Mouse (Mus musculus) limb, embryonic 12.5 days (tissue): ENCODE data around the gene Isx. TPM values are rescaled to one million over a fixed set of nuclear protein-coding genes. Genes with fewer than 3 reads are reported as not detected.

Experiments
- ATAC-seq: fragments of 200-750 bp; cut with Nextera tagmentation; 2 replicates; pipeline ENCODE4 v1.8.0; 2017; ENCODE audit warnings: low read depth, moderate TSS enrichment; ENCODE audit not compliant: insufficient number of reproducible peaks, insufficient read depth, low FRiP score, low TSS enrichment
- H3K27ac ChIP-seq: fragments of 300-500 bp; sonication (generic); 2 replicates; pipeline ENCODE4 v1.5.1; 2016; ENCODE audit warnings: mild to moderate bottlenecking, moderate library complexity
- H3K27me3 ChIP-seq: fragments of 300-500 bp; sonication (generic); 2 replicates; pipeline ENCODE4 v1.6.1; 2016; ENCODE audit warnings: mild to moderate bottlenecking, moderate library complexity
- H3K36me3 ChIP-seq: fragments of 300-500 bp; sonication (generic); 2 replicates; pipeline ENCODE4 v1.6.1; 2016; ENCODE audit warnings: mild to moderate bottlenecking, moderate library complexity
- H3K4me1 ChIP-seq: fragments of 300-500 bp; sonication (generic); replicated peaks from 2 replicates; pipeline ENCODE4 v1.6.1; 2016
- H3K4me2 ChIP-seq: fragments of 300-500 bp; sonication (generic); 2 replicates; pipeline ENCODE4 v1.6.1; 2016; ENCODE audit warnings: mild to moderate bottlenecking, moderate library complexity
- H3K4me3 ChIP-seq: fragments of 300-500 bp; sonication (generic); replicated peaks from 2 replicates; pipeline ENCODE4 v1.5.1; 2016; ENCODE audit warnings: mild to moderate bottlenecking
- H3K9ac ChIP-seq: fragments of 300-500 bp; sonication (generic); replicated peaks from 2 replicates; pipeline ENCODE4 v1.6.1; 2016; ENCODE audit warnings: mild to moderate bottlenecking, moderate library complexity
- H3K9me3 ChIP-seq: fragments of 300-500 bp; sonication (generic); 2 replicates; pipeline ENCODE4 v1.6.1; 2016; ENCODE audit warnings: mild to moderate bottlenecking, moderate library complexity
- WGBS: fragments of 180-500 bp; shearing (Covaris S2); methylation state at CpG from one replicate; pipeline ENCODE4 v1.1.7; 2016; 5-methylcytosine and 5-hydroxymethylcytosine counted together
- polyA plus RNA-seq: library from polyadenylated mRNA; unstranded; fragments of >200 nt; fragmentation: Nextera tagmentation; extraction: Ambion mirVana; gene quantifications from 2 replicates; pipeline ENCODE4 v1.2.1, GENCODE M21; 2016

Gene Isx
- polyA plus RNA-seq, 1 experiment from 2014 or later, result not detected

DNA sequence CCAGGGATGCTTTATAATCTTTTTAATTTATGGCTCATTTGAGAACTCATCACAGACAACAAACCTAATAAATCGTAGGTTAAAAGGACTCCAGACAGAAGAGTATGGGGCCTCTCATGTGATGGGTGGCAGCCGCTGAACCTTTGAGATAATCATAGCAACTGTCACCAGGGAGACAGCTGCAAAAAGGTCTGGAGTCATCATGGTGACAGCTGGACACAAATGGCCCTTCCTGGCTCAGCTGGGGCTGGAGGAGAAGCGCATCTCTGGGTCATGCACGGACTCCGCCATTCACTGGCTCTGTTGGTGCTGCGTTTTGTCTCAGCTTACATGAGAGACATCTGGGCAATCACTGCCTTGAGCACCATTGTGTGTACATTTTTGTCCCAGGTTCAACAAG, 12.5 kb upstream of the Isx start:
- no peak for ATAC-seq
- Histone ChIP-seq H3K27ac (no peak overlapping the region), H3K4me3 (no peak overlapping the region), H3K4me2 (no peak overlapping the region), H3K36me3 (no peaks in the 10 kb centered on the region), H3K4me1 (no peaks in the 10 kb centered on the region), H3K9ac (no peak overlapping the region), H3K9me3 (no peaks in the 10 kb centered on the region), H3K27me3 (no peaks in the 10 kb centered on the region)
- WGBS, result 76% methylated on average over 6 of the region's 6 CpGs

DNA sequence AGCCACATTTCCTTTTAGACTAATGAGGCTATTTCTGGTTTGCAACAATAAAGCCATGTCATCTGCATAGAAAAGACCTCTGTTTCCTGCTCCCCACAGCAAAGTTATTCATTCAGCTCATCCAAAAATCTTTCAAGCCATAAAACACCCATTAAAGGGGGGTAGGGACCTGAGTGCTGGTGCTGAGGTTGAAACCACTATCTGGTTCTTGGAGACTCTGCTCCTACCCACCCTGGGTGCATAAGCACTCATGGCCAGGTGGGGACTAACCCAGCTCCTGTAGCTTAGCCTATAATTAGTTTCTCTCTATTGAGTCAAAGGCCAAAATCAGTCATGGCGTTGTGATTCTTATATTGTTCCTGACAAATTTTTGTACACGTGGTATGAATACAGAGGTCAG, 10.4 kb upstream of the Isx start:
- no peak for ATAC-seq
- 85% methylated on average over 2 of the region's 2 CpGs for whole genome bisulfite sequencing
- no peaks in the 10 kb centered on the region for H3K36me3 ChIP-seq
- H3K4me3 ChIP-seq, result no peak overlapping the region
- H3K9ac ChIP-seq, result no peak overlapping the region
- no peaks in the 10 kb centered on the region for H3K27me3 ChIP-seq
- H3K9me3 ChIP-seq, result no peaks in the 10 kb centered on the region
- no peak overlapping the region for H3K4me2 ChIP-seq
- no peak overlapping the region for H3K27ac ChIP-seq
- no peaks in the 10 kb centered on the region for H3K4me1 ChIP-seq

DNA sequence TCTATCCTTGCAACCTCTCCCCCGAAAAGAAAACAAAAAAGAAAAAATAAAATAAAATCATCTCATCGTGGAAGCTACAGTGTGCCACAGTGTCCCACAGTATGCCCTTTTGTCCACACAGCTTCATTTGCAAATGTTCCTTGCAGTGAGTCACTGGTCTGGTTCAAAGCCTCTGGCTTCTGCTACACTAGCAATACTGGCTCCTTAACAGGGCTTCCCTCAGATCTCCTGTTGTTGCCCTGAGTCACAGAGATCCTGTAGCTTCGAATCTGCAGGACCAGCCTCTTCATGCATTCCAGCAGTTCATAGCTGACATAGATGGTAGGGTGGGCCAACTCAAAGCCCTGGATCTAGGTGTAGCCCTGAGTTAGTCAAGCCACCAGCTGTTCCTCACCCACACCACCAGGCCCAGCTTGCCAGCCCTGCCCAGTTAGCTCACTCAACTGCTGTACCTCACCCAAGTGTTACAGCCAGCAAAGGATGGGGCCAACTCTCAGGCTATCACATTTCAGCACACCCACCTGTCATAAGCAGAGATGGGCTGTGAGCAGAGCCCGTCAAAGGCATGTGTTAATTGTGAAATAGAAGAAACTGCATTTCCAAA, 2.5 kb upstream of the Isx start:
- Histone ChIP-seq H3K27ac (no peak overlapping the region), H3K27me3 (no peaks in the 10 kb centered on the region), H3K4me3 (no peak overlapping the region), H3K4me2 (no peak overlapping the region), H3K9me3 (no peaks in the 10 kb centered on the region), H3K36me3 (no peaks in the 10 kb centered on the region), H3K4me1 (peaks cover 7% of the 10 kb centered on the region; the same call in 1 of the 2 replicates), H3K9ac (no peak overlapping the region)
- 82% methylated on average over 4 of the region's 4 CpGs for WGBS
- ATAC-seq, result no peak

DNA sequence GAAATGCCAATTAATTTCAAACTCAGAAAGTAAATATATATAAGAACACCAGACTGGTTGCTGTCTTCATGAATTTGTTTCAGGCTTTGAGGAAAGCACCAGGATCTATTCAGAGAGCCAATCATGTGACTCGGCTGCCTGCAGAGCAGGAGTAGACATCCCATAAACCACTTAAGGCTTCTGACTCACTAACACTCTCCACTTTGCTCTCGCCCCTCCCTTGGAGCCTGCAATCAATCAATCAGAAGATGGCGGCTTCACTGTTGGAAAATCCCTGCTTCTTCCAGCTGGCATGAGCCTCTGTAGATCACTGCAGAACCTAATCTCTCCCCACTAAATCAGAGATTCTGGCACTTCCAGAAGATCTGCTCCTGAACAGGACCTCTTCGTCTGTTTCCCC, 1.3 kb upstream of the Isx start:
- H3K4me1 ChIP-seq, result peaks cover 7% of the 10 kb centered on the region; the same call in 1 of the 2 replicates
- no peak overlapping the region for H3K27ac ChIP-seq
- ATAC-seq, result no peak
- no peak overlapping the region for H3K4me3 ChIP-seq
- H3K4me2 ChIP-seq, result peak overlapping the region; percentile 10
- H3K36me3 ChIP-seq, result no peaks in the 10 kb centered on the region
- H3K9me3 ChIP-seq, result no peaks in the 10 kb centered on the region
- no peak overlapping the region for H3K9ac ChIP-seq
- WGBS, result 9% methylated on average over 4 of the region's 4 CpGs
- H3K27me3 ChIP-seq, result no peaks in the 10 kb centered on the region

DNA sequence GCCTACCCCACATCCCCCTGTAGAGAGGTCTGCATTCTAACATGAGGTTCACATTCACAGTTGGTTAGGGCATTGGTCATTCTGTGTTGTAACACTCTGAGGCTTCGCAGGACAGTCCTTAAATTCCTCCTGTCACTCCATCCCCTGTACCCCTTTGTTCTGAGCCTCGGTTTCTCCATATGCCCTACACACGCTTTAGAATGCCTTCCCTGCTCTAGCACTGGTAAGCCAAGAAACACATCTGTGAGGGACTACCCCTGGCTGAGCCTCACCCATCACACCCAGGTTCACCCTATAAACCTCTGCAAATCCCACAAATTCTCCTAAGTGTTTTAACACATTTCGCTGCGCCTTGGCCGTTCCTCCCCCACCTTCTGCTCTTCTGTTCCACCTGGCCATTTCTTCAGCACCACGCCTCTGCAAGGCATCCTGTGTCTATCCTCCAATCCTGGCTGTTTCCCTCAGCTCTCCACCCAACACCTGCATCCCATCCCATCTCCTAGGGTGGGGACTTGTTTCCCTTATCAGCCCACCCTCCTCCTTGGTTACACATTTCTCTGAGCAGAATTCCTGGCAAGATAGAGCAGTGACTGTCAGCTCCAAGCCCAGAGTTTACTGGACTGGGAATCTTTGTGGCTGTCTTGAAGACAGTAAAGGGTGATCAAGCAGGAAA, 686 bp upstream of the Isx start:
- Histone ChIP-seq H3K27ac (no peak overlapping the region), H3K4me2 (no peak overlapping the region), H3K4me3 (no peak overlapping the region), H3K36me3 (no peaks in the 10 kb centered on the region), H3K4me1 (peaks cover 7% of the 10 kb centered on the region; the same call in 1 of the 2 replicates), H3K9me3 (no peaks in the 10 kb centered on the region), H3K9ac (no peak overlapping the region), H3K27me3 (no peaks in the 10 kb centered on the region)
- WGBS, result 69% methylated on average over 7 of the region's 7 CpGs
- ATAC-seq, result 0 out of 2 replicates have a peak, but pooled peaks have one; percentile 30

DNA sequence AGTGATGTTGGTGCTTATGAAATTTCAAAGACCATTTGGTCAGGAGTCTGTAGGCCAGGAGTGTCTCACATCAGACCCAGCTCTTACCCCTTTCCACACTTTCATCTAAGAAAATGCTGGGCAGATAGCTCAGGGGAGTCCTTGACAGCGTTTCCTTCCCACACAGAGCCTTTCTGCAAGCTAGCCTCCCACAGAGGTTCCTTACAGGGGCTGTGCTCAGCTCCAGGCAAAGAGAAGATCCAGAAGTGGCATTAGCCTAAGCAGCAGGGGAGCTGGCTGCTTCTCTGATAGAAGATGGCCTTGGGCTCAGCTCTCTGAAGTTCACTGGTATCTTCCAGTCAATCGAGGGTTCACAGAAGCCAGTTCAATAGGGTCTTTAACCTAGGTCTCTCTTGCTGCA, 1.6 kb downstream of the Isx start:
- 62% methylated on average over 2 of the region's 2 CpGs for WGBS
- Histone ChIP-seq H3K36me3 (no peaks in the 10 kb centered on the region), H3K27me3 (no peaks in the 10 kb centered on the region), H3K4me3 (no peak overlapping the region), H3K27ac (no peak overlapping the region), H3K4me2 (no peak overlapping the region), H3K9me3 (no peaks in the 10 kb centered on the region), H3K9ac (no peak overlapping the region), H3K4me1 (peaks cover 7% of the 10 kb centered on the region; the same call in 1 of the 2 replicates)
- no peak for ATAC-seq

DNA sequence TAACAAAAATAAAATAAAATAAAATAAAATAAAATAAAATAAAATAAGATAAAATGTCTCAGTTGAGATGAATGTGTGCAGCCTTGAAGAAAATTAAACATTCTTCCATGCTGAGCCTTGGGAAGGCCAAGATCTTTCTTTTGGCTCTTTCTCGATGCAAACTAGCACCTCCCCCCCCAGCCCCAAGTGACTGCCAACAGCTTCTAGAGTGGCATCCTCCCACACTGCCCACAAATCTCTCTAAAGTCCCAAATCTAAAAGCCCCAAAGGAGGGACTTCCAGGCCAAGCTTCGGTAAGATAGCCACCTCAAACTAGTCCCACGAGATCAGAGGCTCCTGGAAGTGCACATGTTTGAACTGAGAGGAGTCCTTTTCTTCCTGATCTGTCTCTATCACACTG, 5.7 kb downstream of the Isx start:
- no peak overlapping the region for H3K27ac ChIP-seq
- 85% methylated on average over 3 of the region's 3 CpGs for WGBS
- no peaks in the 10 kb centered on the region for H3K27me3 ChIP-seq
- H3K4me1 ChIP-seq, result no peaks in the 10 kb centered on the region
- H3K4me2 ChIP-seq, result no peak overlapping the region
- no peak overlapping the region for H3K9ac ChIP-seq
- ATAC-seq, result no peak
- H3K4me3 ChIP-seq, result no peak overlapping the region
- no peaks in the 10 kb centered on the region for H3K36me3 ChIP-seq
- no peaks in the 10 kb centered on the region for H3K9me3 ChIP-seq

DNA sequence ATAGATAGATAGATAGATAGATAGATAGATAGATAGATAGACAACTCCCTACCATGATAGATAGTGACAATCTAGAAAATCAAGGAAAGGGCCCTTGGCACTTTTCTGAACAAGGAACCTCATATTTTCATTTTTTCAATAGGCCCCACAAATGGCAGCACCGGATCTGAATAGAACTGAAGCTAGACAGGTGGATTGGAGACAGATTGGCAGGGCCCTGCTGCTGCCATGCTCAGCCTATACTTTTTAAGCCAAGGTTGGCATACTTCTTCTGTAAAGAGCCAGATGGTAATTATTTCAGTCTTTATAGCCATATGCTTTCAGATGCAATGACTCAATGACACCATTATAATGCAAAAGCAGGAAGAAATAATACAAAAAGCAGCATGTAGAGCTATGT, 15.8 kb downstream of the Isx start:
- Histone ChIP-seq H3K4me2 (no peak overlapping the region), H3K9ac (no peak overlapping the region), H3K9me3 (no peaks in the 10 kb centered on the region), H3K4me3 (no peak overlapping the region), H3K36me3 (no peaks in the 10 kb centered on the region), H3K27me3 (no peaks in the 10 kb centered on the region), H3K27ac (no peak overlapping the region), H3K4me1 (no peaks in the 10 kb centered on the region)
- no peak for ATAC-seq
- 88% methylated on average over 1 of the region's 1 CpGs for WGBS

DNA sequence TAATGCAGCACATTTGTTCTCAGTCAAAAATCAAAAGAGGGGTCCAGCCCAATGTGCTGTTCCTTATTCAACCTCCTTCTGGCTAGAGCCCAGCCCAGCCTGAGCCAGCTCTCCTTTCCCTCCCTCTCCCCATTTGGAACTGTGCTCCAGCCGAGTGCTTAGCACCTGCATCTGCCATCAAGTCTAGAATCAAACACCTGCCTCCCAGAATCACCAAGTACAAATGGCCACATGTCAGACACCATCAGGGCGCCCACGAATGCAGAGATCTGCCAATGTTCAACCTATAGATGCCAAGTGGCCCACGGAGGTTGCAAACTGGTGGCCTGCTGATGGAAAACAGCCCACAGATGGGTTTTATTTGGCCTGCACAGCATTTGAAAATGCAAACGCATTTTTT, 18.1 kb downstream of the Isx start:
- H3K9me3 ChIP-seq, result no peaks in the 10 kb centered on the region
- no peak overlapping the region for H3K9ac ChIP-seq
- H3K4me2 ChIP-seq, result no peak overlapping the region
- H3K27ac ChIP-seq, result no peak overlapping the region
- 67% methylated on average over 5 of the region's 5 CpGs for WGBS
- H3K36me3 ChIP-seq, result no peaks in the 10 kb centered on the region
- no peaks in the 10 kb centered on the region for H3K27me3 ChIP-seq
- H3K4me3 ChIP-seq, result no peak overlapping the region
- ATAC-seq, result no peak
- no peaks in the 10 kb centered on the region for H3K4me1 ChIP-seq

DNA sequence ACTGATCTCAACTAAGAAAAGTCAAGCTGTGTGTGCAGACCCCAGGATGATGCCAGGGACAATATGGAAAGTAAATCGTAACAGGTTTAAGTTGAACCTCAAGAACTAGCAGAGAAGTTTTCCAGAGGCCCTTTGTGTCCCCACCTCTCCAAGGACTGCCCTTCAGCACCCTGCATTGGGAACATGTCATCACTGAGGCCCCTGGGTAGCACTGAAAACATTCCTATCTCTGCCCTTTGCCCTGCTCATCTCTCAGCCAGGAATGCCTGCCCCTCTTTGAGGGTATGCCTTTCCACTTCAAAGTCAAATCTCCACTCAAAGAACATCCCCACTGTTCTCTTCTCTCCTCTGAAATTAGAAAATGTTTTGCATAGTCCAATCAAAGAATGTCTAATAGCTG, 23.3 kb downstream of the Isx start:
- Histone ChIP-seq H3K4me3 (no peak overlapping the region), H3K27me3 (no peaks in the 10 kb centered on the region), H3K36me3 (no peaks in the 10 kb centered on the region), H3K4me1 (no peaks in the 10 kb centered on the region), H3K4me2 (no peak overlapping the region), H3K27ac (no peak overlapping the region), H3K9ac (no peak overlapping the region), H3K9me3 (no peaks in the 10 kb centered on the region)
- no peak for ATAC-seq
- 82% methylated on average over 1 of the region's 1 CpGs for WGBS

DNA sequence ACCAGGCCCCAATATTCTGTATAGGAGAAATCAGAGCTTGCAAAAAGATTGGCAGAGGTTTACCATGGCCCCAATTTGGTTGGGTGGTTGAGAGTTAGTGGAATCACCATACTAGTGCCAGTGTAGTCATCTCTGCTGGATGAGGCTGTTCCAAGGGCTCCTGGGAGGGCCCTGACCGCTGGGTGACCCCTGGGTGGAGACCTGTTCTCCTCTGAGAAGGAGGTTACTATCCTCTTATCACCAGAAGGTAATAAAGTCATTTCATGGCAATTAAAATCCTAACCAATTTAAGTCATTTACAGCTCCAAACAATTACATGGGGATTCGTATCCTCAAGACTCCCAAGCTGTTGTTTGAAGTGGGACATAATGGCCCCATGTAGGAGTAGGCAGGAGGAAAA, 24.3 kb downstream of the Isx start:
- 11% methylated on average over 2 of the region's 2 CpGs for WGBS
- H3K9ac ChIP-seq, result no peak overlapping the region
- H3K4me3 ChIP-seq, result no peak overlapping the region
- no peaks in the 10 kb centered on the region for H3K36me3 ChIP-seq
- H3K27ac ChIP-seq, result no peak overlapping the region
- H3K4me2 ChIP-seq, result no peak overlapping the region
- ATAC-seq, result no peak
- no peaks in the 10 kb centered on the region for H3K4me1 ChIP-seq
- H3K9me3 ChIP-seq, result no peaks in the 10 kb centered on the region
- no peaks in the 10 kb centered on the region for H3K27me3 ChIP-seq

DNA sequence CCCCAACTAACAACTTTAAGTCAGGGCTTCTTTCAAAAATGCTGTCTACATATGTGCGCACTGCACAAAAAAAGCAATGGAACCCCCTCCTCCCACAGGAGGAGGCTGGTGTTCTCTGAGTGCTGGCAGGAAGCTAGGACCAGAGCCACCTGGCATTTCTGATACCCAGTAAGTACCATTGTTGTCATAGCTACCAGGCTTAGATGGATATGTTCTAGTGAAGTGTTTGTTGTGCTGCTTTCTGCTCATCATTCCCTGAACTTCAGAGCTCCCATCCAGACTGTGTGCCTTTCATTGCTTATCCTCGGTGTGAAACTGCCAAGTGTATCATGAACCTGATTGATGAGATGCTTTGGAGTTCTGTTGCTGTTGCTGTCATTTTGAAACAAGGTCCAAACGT, 26.8 kb downstream of the Isx start:
- no peak overlapping the region for H3K4me3 ChIP-seq
- H3K36me3 ChIP-seq, result no peaks in the 10 kb centered on the region
- no peak overlapping the region for H3K27ac ChIP-seq
- no peak overlapping the region for H3K9ac ChIP-seq
- 60% methylated on average over 3 of the region's 3 CpGs for WGBS
- H3K4me2 ChIP-seq, result no peak overlapping the region
- H3K27me3 ChIP-seq, result no peaks in the 10 kb centered on the region
- no peak for ATAC-seq
- no peaks in the 10 kb centered on the region for H3K9me3 ChIP-seq
- no peaks in the 10 kb centered on the region for H3K4me1 ChIP-seq
